Mouse (Mus musculus) natural killer cell, adult 2 months (primary cell): ENCODE data around the gene Mpzl1.

Experiments used
- DNase-seq, 2 experiments: peaks; one replicate each; pipeline ENCODE4 v3.0.0; 2022; ENCODE audit warnings: low spot score in 2 of 2

The Mpzl1 gene

DNA sequence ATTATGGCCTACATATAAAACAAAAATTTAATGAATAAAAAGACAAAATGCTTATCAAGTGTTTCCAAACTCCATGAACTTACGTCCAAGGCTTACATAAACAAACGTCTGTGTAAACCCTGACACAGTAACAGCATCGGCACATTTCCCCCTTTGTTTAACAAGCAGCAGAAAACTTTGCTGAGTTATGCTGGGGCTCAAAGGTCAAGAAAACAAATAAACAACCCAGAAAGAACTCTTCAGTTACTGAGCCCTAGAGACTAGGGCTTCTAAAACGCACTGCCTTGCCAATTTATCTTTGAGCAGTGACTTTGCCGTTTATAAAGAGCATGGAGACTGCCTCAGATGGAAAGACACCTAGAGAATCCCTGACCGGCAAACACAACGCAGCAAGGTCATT, 17.7 kb downstream of the Mpzl1 start:
- DNase-seq, result no peak

DNA sequence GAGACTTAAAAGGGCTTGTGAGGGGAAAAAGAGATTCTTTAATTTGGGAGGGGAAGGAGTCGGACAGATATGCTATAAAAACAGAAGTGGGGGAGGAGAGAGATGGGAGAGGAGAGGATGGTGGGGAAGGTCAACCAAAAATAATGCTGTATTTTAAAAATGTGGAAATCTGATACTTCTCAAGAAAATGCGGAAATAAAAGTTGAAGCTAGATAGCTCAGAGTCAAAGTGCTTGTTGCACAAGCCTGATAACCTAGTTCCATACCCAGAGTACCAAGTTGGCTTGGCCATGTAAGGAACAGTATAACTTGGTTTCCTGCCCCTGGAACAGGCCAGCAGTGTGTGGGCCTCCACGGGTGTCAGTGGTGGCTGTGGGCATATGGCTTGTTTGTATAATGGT, 19.5 kb downstream of the Mpzl1 start:
- DNase-seq, result no peak

DNA sequence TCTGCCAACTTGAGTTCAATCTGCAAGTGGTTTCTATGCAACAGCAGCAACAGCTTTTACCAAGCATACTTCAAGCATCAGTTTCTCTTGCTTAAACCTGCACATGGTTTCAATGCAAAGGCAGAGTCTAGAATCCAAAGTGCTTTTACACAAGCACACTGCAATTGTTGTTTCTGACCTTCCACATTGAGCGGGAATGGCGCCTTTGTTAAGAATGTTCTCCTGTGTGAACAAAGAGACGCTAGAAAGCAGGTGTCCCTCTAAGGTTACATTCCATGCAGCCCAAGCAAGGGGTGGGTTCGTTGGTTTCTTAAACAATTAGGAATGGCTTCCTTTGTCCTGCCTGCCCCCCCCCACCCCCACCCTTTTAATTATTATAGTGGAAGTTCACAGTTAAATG, 20.4 kb downstream of the Mpzl1 start:
- DNase-seq, result no peak

DNA sequence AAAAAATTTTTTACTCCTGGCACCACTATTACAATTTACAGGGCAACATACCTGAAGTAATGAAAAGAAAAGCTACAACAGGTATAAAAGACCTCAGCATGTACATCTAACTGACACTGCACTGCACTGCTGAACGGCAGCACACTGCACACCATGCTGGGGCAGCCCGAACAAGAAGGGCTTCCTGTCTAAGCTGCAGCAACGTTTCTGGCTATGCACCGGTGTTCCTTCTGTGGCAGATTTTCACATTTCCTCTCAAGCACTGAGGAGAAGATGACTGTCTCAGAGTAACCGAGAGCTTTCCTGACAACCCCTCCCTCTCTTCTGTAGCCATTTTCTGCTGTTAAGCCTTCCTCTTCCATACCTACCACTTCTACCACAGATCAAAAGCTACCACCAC, 21.6 kb downstream of the Mpzl1 start:
- DNase-seq, result no peak

DNA sequence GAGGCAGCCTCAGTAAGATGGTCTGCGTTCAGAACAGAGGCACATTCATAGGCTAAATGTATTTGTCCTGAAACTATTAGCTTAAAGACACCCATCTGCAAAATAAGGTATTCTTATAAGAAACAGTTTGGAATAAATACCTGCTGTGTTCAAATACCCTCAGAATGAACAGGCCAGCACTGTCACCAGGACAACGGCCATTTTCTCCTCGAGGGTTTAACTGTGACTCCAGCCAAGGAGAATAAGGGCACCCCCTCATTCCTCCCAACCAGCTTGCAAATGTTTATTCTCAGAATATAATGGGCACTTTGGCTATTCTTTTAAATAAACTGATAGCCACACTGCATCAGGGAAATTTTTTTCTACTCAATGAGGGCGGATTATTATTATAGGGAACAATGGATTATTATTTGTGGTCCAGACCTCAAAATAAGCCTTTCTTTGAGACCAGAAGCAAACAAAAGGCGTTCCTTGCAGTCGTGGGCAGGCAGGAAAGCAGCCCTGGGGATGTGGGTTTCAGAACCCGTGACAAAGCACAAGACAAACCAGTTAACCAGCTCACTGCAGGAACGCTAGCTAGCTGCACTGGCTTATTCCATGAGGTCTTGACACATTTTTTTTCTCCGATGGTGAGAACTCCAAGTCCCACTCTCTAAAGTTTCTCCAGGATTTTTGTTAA, 23.9 kb downstream of the Mpzl1 start:
- DNase-seq, result no peak

DNA sequence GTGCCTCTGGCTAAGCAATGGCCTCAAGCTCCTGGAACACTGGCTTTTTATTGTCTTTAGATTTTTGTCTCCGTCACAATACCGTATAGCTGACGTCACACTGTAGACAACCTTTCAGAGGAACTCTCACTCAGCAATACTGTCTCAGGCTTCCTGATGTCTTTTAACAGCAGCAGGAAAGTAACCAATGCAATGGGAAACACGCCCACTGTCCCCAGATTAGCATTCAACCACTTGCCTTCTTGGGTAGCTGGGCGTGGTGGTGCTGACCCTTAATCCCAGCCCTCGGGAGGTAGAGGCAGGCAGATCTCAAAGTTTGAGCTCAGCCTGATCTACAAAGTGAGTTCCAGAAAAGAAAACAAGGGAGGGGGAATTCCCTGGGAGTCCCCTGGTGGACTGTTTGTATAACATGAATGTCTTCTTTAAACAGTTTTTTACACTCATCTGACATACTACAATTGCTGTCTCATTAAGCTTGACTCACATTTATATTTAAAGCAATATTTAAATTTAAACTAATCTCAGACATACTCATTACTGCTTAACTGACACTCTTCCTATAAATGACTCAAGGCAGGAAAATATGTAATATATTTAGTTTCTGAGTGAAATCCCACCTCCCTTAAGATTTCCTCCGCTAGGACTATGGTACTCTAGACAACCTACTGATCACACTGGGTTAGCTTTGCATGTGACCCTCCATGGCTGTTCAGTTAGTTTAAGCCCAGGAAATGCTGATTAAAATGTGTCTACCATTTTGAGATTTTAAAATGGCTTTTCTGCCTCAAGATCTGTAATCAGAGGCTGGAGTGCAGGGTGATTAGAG, 24.6 kb downstream of the Mpzl1 start:
- no peak for DNase-seq

DNA sequence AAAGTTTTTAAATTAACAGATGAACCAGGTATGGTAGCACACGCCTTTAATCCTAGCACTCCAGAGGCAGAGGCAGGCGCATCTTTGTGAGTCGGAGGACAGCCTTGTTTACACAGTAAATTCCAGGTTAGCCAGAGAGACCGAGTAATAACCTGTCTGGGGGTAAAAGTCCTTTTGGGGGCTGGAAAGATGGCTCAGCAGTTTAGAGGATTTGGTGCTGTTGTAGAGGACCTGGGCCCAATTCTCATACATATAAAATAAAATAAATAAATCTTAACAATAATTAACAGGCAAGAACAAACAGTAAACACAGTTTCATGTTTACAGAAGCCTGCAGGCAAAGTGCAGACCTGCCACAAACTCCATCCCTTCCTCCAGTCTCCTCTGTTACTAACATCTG, 25.4 kb downstream of the Mpzl1 start:
- DNase-seq, result no peak

DNA sequence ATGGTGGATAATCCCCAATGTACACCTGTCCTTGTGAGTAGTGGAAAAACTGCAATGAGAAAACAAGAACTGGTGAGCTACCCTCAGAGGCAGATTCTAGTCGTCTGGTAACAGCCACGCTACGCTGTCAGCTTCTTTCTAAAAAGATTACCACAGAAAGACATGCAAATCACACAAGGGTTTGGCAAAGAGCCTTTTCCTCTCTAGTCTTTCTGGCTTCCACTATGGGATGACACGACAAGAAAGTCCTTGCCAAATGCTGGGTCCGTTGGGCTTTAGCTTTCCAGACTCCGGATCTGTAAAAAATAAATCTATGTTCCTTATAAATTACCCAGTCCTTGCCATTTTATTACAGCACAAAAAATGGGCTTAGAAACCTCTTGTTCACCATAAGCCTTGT, 28.6 kb downstream of the Mpzl1 start:
- no peak for DNase-seq

DNA sequence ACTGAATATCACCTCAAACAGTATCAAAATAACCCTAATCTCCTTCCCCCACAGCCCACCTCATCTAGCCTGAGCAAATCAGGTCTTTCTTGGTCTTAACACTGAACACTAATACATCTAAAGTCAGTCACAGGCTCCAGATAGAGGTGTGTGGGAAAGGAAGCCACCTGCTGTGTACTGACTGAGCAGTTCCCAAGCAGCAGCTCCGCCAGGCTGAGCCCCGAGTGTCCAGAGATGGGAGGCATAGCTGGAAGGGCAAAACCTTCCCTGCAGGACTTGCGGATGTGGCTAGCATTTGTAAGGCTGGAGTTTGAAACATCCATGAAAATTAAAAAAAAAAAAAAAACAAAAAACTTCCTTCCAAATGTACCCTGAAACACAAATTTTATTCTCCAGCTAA, 29.2 kb downstream of the Mpzl1 start:
- DNase-seq, result no peak

DNA sequence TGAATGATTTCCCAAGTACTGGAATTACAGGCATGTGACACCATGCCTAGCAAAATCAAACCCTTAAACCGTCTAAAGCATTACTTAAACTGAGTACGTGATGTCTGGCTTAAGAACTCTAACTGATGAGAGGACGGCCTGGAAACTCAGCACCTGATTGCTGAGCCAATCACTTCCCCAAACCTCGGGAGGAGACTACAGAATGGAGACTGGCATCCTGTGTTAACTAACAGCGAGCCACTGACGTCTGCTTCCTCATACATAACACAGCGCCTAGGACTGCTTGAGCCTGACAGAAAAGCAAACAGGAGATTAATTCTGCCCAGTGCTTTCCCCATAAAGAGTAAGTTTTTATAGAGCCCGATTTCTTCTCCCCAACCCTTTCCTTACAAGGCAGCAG, 30.1 kb downstream of the Mpzl1 start:
- DNase-seq, result no peak

DNA sequence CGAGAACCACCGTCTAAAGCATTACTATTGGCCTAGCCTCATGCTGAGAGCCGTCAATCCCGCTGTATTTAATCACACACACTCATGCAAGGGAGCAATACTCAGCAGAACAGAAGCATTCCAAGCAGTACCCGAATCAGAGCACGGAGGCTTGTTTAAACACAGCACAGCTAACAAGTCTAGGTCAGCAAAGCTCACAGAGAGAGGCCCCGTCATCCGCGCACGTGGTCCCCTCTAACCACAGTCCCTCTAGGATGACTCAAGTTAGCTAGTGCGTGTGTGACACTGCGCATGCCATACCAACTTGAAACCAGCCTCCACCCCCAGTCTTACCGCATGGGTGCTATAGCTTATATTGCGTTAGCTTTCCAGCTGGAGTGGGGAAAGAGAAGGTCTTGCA, 31.1 kb downstream of the Mpzl1 start:
- DNase-seq, result no peak

DNA sequence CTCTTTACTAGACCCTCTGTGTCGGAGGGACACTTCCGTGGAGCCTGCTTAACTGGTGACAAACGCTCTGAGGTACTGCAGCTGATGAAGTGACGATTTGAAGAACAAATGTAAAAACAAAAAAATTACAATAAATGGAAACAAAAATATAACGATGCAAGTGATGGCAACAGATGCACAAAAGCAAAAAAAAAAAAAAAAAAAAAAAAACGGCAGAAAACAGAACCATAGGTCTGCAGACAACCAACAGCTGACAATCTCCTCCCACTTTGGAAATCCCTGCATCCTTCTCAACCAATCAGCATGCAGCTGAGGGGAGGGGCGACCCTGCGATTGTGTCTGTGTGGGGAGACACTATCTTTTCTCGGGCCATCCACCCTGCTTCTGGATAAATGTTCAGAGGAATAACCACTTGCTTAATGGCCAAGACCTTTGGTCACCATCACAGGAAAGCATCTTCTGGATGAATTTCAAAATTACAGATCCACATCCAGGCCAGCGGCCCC, 32.5 kb downstream of the Mpzl1 start:
- no peak for DNase-seq

DNA sequence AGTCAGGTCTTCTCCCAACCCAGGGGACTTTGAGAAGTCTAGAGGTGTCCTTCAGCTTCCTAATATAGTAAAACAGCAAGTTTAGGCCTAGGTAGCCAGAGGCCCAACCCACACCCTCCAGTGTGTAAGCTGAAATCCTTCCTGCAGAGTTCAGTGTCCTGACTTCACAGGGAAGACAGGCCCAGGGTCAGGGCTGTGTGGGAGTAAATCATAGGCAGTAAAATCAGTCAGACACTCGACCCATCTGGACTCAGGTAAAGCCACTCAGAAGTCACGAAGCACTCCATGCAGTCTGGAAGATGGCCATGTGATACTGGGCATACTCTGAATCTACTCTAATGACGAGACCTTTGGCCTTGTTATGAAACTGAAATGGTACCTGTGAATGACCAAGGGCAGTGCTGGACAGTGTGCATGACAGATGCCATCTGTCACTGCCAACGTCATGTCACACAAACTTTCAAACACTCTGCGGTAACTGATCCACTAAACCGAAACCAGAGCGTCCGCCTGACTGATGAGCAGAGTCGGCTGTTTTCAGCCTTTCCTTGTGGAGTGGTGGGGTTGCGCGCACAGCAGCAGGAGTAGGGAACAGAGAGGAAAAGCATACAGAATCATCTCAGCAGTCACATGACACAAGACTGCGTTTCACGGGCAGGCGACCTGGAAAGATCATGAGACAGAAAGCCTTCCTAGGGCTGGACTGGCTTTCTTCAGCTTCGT, 39.5 kb downstream of the Mpzl1 start:
- no peak for DNase-seq

DNA sequence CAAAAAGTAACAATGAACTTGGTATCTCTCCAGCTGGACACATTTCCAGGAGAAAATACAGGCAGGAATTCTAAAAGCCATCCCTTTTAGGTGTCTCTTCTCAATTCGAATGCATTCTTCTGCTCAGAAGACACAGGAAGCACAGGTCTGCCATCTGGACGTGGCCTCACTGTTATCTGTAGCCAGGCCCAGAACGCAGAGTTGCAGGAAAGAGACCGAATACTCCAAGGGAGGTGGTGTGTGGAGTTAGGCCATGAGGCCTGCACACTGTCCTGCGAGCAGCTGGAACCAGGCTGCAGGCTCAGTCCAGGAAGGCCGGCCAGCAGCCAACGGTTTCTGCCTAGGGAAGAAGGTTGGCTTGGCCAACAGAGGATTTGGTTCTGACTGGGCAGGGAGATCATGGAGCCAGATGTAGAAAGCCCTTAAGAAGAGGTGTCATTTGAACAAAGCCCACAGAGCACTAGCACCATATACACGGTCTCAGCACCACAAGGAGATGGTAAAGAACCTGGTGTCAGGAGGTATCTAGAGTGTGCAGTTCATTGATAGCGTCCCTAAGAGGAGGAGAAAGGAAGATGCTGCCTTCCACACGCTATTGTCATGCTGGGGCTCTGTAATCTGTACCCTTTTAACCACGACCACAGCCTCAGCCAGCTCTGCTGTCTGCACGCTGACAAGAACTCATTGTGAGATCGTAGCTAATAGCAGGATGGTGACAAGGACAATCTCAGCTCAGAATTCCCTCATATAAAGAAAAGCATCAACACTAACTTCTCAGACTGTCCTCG, 41.8 kb downstream of the Mpzl1 start:
- DNase-seq, result no peak

DNA sequence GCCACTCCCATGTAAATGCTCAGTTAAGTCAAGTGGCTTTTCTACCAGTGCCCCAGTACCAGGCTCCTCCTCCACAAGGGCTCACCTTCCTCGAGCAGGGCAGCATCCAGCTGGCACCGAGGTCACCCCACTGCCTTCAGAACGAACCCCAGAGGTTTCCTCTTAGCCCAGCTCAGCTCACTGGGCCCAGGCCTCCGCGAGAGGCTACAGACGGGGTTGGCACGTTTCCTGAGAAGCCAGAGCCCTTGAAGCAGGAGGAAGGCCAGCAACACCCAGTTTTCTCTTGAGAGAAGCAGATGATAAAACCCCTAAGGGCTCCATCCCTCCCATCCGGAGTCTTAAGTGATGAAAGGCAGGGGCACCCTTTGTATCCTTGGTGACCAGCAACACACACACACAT, 43.6 kb downstream of the Mpzl1 start:
- DNase-seq, result no peak

DNA sequence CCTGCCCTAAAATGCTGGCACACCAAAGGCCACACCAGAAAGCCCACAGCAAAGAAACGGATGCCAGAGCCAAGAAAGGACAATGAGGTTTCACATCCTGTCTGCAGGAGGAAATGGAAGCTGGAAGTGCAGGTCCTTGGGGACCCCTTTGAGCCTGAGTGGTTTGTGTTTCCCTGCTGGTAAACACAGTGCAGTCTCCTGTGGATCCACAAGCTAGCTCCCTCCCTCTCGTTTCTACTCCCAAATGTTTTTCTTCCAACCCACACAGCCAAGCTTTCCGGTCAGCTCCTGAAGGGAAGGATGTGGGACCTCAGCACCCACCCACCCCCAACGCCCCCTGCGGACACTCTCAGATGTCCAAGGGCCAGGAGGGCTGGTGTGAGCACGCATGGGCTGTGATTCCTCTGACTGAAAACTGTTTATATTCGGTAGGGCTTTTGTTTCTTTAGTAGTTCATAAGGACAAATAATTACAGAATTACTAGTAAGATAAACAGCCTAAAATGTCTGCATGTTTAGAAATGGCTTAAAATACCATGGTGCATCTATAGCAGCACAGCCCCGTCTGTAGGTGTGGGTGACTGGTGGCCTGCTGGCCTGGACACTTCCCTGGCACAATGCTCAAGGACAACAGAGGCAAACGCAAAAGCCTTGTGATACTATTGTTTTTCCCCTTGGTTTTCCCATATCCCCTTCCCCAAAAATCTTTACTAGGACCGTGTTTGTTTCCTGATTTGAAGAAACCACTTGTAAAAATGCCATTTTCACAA, 44.9 kb downstream of the Mpzl1 start:
- peak in 1 of 2 experiments; percentile 34 for DNase-seq

DNA sequence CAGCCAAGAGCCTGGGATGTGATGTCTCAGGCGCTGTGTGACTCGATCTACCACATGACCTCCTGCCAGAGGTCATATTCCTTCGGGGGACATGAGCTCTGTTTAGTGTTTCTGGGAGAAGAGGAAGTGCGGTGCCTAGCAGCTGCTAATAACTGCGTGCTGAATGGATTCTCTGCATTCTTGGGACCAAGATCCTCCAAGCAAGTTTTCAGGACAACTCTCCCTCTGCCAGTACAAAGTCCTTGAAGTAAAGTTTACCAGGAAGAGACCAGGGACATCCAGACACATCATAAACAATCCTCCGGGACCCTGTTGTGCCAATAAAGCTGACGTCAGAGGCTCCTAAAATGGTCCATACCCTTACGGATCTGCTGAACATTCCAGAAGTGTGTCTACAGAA, 46.5 kb downstream of the Mpzl1 start:
- DNase-seq, result no peak

DNA sequence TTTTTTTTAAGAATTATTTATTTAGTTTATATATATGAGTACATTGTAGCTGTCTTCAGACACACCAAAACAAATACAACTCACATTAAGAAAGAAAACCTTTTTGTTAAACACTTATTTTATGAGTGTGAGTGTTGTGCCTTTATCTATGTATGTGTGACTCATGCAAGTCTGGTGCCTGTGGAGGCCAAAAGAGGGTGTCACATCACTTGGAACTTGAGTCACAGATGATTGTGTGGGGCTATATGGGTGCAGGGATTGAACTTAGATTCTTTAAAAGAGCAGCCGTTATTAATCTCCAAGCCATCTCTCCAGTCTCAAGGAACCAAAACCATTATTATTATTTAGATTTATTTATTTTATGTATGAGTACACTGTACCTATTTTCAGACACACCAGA, 48.0 kb downstream of the Mpzl1 start:
- DNase-seq, result no peak

DNA sequence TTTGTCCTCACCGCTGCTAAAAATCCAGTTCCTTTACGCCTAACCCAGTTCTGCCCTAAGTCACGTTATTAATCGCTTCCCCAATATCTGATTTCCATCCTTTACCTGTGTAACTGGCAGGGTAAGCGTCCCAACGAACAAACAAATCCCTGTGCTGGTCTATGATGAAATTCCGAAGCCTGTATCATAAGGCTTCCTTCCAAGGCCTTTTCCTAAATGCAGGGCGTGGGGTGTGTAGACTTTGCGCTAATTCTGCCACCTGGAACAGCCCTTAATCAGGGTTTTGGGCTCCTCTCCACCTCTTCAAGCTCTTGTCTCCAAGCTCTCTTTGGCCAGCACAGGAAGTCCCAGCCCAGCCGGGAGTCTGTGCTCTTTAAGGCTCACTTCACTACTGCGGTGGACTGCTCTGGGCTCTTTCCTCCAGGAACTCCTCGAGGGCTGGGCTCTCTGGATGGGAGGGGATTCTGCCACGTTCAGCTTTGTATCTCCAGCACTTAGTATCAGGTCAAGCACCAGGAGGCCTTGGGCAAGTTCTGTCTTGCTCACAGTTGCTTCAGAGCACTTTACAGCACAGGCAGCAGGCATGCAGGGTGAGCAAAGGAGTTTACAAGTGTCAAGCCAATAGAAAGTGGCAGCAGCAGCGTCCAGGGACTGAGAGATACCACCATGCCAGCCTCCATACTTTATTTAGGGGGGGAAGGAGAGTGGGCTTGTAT, 48.8 kb downstream of the Mpzl1 start:
- no peak for DNase-seq

DNA sequence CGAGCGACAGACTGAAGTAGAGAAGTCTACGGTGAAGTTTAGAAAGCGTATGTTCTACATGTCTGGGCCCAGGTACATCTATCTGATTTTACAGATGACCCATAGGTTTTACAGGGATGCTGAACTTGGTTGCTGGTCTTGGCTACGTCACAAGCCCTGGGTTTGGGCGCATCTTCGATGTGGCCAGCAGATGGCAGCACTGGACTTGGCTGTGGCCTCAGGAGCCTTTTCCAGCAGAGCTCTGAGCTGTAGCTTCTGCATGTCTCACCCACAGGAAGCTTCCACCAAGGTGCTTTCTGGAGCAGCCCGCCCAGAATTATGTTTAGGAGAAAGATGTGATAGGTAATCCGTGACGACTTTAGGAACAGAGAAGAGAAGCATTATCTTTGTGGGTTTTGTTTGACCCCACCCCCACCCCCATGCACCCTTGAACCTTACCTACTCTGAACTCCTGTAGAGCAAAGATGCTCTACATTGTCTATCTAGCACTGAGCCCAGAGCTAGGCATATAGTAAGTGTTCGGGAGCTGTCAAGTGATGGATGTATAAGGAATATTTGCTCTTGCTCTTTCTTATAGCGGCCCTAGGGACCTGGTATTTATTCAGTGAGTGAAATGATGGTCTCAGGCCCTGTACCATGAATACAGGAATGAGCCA, 50.7 kb downstream of the Mpzl1 start:
- peak; percentile 65 to 80 for DNase-seq
